Mouse (Mus musculus): ENCODE results near the gene Kansl3.

The Kansl3 gene

GRCm38 (mm10) chr1:36321829-36322573, 47.0 kb downstream of the Kansl3 start:
- DNase-seq (ENCODE audit: low read depth in 1 of 2, low spot score in 2 of 2): no peak

DNA sequence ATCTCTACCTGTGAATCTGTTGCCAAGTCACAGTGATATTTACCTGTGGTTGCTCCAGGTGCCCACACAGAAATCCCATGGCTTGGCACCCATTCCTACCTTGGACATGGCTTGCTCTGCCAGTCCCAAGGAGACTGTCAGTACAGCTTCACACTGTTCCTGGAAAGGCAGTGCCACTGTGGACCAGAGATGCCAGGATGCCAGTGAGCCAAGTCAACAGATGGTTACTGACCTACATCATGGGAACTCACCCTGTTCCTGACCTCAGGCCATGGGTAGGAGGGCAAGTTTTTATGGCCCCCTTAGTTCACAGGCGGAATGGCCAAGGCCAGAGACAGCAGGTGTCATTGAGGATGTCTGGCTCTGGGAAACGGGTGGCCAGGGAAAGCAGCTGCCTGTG, 47.8 kb downstream of the Kansl3 start:
- no peak for DNase-seq (ENCODE audit: low read depth in 1 of 2, low spot score in 2 of 2)

DNA sequence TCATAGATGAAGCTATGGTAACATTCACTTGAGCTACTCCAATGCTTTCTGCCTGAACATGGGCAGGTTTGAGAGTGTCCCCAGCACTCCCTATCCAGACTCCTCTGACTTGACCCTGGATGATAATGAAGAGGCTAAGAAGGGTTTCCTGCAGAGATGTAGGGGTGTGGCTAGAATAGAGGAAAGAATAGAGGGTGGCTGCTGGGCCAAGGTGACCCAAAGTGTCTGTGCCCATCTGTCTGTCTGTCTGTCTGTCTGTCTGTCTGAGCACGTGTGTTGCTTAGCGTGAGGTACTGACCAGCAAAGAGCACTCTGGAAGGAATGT, 53.2 kb downstream of the Kansl3 start:
- no peak for DNase-seq (ENCODE audit: low read depth in 1 of 2, low spot score in 2 of 2)

DNA sequence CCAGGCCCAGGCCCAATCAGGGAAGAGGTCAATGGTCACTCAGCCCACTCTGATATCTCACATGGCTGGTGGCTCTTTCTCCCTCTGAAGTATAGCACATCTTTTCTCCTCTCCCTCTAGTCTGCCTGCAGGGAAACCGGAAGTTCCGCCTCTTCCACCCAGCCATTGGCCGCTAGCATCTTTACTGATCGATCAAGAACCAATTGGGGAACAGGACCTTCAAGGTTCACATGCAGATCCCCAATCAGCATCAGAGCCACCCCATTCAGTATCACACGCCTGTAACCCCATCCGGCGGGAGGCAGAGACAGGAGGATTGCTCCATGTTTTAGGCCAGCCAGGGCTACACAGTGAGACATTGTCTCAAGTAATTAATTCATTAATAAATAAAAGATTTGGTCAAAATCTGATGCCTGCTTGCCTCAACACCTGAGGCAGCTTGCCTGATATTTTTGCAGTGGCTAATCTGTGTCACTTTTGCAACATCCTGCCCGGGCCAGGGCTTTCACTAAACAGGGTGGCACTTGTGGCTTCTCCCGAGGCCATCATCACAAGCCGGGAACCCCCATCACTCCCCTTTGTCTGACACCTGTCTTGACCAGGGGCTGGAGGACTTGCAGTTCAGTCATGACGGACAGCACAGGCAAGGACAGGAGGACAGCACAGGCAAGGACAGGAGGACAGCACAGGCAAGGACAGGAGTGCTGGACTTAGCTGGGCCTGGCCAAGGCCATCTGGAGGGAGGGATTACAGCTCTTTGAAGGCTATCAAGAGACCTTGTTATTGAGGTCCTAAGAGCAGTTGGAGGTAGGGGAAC, 53.8 kb downstream of the Kansl3 start:
- DNase-seq (ENCODE audit: low read depth in 1 of 2, low spot score in 2 of 2): no peak

GRCm38 (mm10) chr1:36309498-36309901, 59.5 kb downstream of the Kansl3 start:
- peak; percentile 63 to 65 for DNase-seq (ENCODE audit: low read depth in 1 of 2, low spot score in 2 of 2)

DNA sequence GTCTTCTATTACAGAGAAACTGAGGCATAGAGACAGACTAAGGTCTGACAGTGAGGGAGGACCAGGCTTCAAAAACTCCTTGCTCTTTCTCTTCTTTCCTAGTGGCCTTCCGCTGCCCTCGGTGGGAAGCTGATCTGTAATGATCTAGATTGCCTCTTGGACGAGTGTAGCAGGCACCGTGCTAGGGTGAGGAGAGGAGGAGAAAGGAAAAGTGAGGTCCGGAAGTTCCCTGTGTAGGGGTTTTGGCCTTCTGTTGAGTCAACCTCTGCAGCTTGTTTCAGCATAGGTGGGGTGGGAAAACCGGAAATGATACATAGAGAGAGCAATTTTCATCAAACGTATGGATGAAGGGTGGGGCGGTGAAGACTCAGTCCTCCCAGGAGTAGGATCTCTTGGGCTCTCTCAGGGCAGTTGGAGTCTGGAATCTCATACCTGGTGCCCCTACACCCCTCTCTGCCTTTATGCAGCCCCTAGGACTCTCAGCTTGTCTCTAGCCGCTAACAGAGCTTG, 60.0 kb downstream of the Kansl3 start:
- no peak for DNase-seq (ENCODE audit: low read depth in 1 of 2, low spot score in 2 of 2)

DNA sequence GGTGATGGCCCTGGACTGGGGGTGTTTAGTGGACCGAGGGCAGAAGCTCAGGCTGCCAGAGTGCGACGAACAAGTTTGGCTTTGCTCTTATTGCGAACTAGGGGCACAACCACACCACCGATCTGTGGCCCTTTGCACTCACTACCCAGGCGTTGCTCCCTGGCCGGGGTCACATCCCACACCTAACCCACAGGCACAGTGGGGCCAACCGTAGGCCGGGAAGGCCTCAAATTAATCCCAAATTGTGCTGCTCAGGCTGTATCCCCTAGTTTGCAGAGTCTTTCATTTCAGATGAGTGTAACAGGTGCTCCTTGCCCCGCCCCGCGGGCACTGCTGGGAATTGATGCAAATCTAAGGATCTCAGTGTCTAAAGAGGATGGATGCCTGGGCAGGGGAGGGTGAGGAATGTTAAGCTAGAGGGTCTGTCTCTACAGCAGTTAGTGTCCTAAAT, 60.5 kb downstream of the Kansl3 start:
- no peak for DNase-seq (ENCODE audit: low read depth in 1 of 2, low spot score in 2 of 2)

- DNase-seq (ENCODE audit: low read depth in 1 of 2, low spot score in 2 of 2): peak; percentile 96
These were observed 61.3 kb downstream of the Kansl3 start, which contains the start of gene Arid5a for GRCm38 (mm10) chr1:36307495-36308280. TSS of gene Arid5a (plus strand) at chr1:36307733.

GRCm38 (mm10) chr1:36307121-36307494, 61.9 kb downstream of the Kansl3 start:
- no peak for DNase-seq (ENCODE audit: low read depth in 1 of 2, low spot score in 2 of 2)

GRCm38 (mm10) chr1:36306120-36306519, 62.9 kb downstream of the Kansl3 start:
- DNase-seq (ENCODE audit: low read depth in 1 of 2, low spot score in 2 of 2): no peak

- DNase-seq (ENCODE audit: low read depth in 1 of 2, low spot score in 2 of 2): no peak
These were observed 64.2 kb downstream of the Kansl3 start for GRCm38 (mm10) chr1:36304764-36305163.

- DNase-seq (ENCODE audit: low read depth in 1 of 2, low spot score in 2 of 2): no peak
These were observed 65.3 kb downstream of the Kansl3 start for GRCm38 (mm10) chr1:36303381-36304320.

GRCm38 (mm10) chr1:36302957-36303356, 66.0 kb downstream of the Kansl3 start:
- DNase-seq (ENCODE audit: low read depth in 1 of 2, low spot score in 2 of 2): no peak

GRCm38 (mm10) chr1:36302273-36302672, 66.7 kb downstream of the Kansl3 start:
- no peak for DNase-seq (ENCODE audit: low read depth in 1 of 2, low spot score in 2 of 2)

DNA sequence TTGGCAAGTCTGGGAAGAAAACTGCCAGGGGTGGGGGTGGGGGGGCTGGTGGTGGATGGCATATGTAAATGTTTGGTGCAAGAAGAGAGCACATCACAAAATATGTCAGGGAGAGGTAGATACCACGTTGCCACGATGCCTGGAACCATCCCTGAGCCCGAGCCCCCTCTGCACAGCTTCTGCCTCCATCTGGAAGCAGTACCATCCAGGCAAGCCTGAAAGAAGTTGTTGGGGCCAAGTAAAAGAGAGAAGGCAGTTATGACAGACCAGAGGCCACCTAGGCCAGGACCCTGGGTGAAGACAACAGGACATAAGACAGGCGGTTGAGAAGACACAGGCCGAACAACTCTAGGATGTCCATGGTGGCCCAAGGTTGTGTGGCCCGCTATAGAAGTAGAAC, 68.5 kb downstream of the Kansl3 start:
- DNase-seq (ENCODE audit: low read depth in 1 of 2, low spot score in 2 of 2): no peak

DNA sequence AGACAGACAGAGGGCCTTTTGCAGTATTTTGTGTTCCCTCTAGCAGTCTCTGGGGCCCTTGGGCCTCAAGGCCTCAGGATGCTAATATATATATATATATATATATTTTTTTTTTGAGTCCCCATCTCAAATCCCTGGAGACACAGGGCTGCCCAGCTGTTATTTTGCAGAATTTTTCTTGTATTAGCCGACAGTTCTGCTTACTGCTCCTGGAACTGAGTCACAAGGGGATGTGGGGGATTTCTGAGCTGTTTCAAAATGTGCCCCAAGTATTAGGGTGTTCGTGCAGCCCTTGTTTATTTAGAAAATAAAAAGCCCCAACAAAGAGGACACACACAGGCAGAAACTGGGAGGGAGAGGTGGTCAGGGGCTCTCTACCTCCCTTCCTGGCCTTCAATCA, 69.3 kb downstream of the Kansl3 start:
- DNase-seq (ENCODE audit: low read depth in 1 of 2, low spot score in 2 of 2): no peak

GRCm38 (mm10) chr1:36299126-36299525, 69.9 kb downstream of the Kansl3 start:
- DNase-seq (ENCODE audit: low read depth in 1 of 2, low spot score in 2 of 2): no peak

DNA sequence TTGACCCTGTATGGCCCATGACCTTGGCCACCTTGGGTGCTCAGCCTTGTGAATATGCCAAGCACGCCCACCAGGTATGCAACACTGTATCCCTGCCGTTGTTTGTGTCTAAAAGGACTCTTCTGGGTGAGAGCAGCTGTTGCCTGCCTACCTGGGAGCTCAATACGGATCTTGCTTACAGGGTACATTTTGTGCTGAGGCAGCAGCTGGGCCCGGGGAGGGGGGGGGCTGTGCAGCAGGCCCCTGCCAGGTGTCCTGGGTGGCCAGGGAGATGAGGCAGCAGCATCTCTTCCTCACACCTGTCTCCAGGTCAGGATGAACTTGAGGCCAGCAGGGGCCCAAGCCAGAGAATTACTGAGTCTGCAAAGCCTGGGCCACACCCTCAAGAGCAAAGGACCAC, 70.9 kb downstream of the Kansl3 start:
- DNase-seq (ENCODE audit: low read depth in 1 of 2, low spot score in 2 of 2): no peak

DNA sequence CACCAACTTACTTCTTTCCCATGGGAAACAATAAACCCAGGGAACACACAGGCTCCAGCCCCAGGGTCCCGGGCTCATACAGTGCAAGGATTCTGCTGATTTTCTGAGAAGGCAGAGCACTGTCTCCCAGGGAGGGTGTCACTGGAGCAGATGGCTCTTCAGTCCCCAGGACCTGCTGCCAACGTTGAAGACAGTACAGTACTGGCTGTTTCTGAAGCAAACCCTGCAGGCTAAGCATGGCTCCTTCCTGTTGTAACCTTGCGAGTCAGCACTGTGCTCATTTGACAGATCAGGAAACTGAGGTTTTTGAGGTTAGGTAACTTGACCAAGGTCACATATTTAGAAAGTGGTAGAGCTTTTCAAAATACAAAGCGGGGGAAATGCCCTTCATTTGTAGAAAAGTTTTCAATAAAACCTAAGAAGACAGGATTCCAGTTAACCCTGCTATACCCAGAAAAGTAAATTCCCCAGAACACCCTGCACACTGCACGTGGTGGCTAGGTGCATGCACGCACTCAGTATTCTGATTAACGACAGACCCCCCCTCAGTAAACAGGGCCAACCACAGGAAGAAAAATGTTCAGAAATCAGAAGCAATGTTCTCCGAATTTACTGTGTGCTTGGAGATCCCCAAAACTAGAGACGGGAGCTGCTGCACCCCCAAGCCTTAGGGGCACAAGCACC, 72.4 kb downstream of the Kansl3 start:
- DNase-seq (ENCODE audit: low read depth in 1 of 2, low spot score in 2 of 2): no peak

- DNase-seq (ENCODE audit: low read depth in 1 of 2, low spot score in 2 of 2): no peak
These were observed 74.6 kb downstream of the Kansl3 start for GRCm38 (mm10) chr1:36294402-36294801.
